Mouse (Mus musculus): ENCODE results near the gene Agap3. TPM values are rescaled to one million over a fixed set of nuclear protein-coding genes. Genes with fewer than 3 reads are reported as not detected.
A peak's percentile ranks its signal among the peaks of the same experiment; 100 is the strongest.

The Agap3 gene
- total RNA-seq, 2 experiments from 2014 or later, result 80.4 to 80.7 TPM

GRCm38 (mm10) chr5:24427285-24427633 is 24.7 kb upstream of the Agap3 start:
- intact Hi-C loops (cut with DNase I), result loop anchor here (2.0 kb wide), 1 partner anchor 16 kb away; no protein-coding TSS in a partner anchor
- no peak for DNase-seq (ENCODE audit: low spot score)

- intact Hi-C loops (cut with DNase I), result loop anchor here (2.0 kb wide), 1 partner anchor 15 kb away; no protein-coding TSS in a partner anchor
- no peak for DNase-seq (ENCODE audit: low spot score)
Measured at GRCm38 (mm10) chr5:24427981-24428402, 24.0 kb upstream of the Agap3 start.

- no peak for DNase-seq (ENCODE audit: low spot score)
- intact Hi-C loops (cut with DNase I), result no loop called here
Measured at GRCm38 (mm10) chr5:24428596-24428995, 23.4 kb upstream of the Agap3 start.

GRCm38 (mm10) chr5:24433993-24434392 is 18.0 kb upstream of the Agap3 start:
- intact Hi-C loops (cut with DNase I), result no loop called here
- no peak for DNase-seq (ENCODE audit: low spot score)

GRCm38 (mm10) chr5:24441187-24441586 is 10.8 kb upstream of the Agap3 start:
- no peak for DNase-seq (ENCODE audit: low spot score)
- intact Hi-C loops (cut with DNase I), result no loop called here

GRCm38 (mm10) chr5:24442029-24442428 is 9.9 kb upstream of the Agap3 start:
- intact Hi-C loops (cut with DNase I), result loop anchor here (2.0 kb wide), 1 partner anchor 15 kb away; no protein-coding TSS in a partner anchor
- no peak for DNase-seq (ENCODE audit: low spot score)

GRCm38 (mm10) chr5:24443204-24443603 is 8.8 kb upstream of the Agap3 start:
- intact Hi-C loops (cut with DNase I), result loop anchor here (2.0 kb wide), 1 partner anchor 16 kb away; no protein-coding TSS in a partner anchor
- no peak for DNase-seq (ENCODE audit: low spot score)

- intact Hi-C loops (cut with DNase I), result loop anchor here (2.0 kb wide), 1 partner anchor 17 kb away; no protein-coding TSS in a partner anchor
- DNase-seq (ENCODE audit: low spot score), result no peak
Measured at GRCm38 (mm10) chr5:24443927-24444326, 8.1 kb upstream of the Agap3 start.

GRCm38 (mm10) chr5:24444746-24445427 is 7.1 kb upstream of the Agap3 start, which contains the start of gene Fastk:
TSS of gene Fastk (minus strand) at chr5:24445287.
- intact Hi-C loops (cut with DNase I), result no loop called here

GRCm38 (mm10) chr5:24445428-24446080 is 6.4 kb upstream of the Agap3 start:
- intact Hi-C loops (cut with DNase I), result no loop called here
- no peak for DNase-seq (ENCODE audit: low spot score)

More at GRCm38 (mm10) chr5:24444746-24445427, 7.1 kb upstream of the Agap3 start, which contains the start of gene Fastk:
- peak; percentile 90 for DNase-seq (ENCODE audit: low spot score)

- intact Hi-C loops (cut with DNase I), result no loop called here
Measured at GRCm38 (mm10) chr5:24446630-24447029, 5.3 kb upstream of the Agap3 start.

GRCm38 (mm10) chr5:24447624-24448298 is 4.2 kb upstream of the Agap3 start, which contains the start of gene Tmub1:
TSS of gene Tmub1 (minus strand) at chr5:24447854.
- intact Hi-C loops (cut with DNase I), result no loop called here
- peak; percentile 74 for DNase-seq (ENCODE audit: low spot score)

More at GRCm38 (mm10) chr5:24446630-24447029, 5.3 kb upstream of the Agap3 start:
- no peak for DNase-seq (ENCODE audit: low spot score)

GRCm38 (mm10) chr5:24451264-24452029 is 530 bp upstream of the Agap3 start:
- intact Hi-C loops (cut with DNase I), result loop anchor here (5.0 kb wide), 1 partner anchor 126 kb away; the partner anchor contains the start of gene Abcf2
- DNase-seq (ENCODE audit: low spot score), result peak; percentile 78

- intact Hi-C loops (cut with DNase I), result loop anchor here (5.0 kb wide), 1 partner anchor 125 kb away; the partner anchor contains the start of gene Abcf2
- no peak for DNase-seq (ENCODE audit: low spot score)
Measured at GRCm38 (mm10) chr5:24452691-24453233, 785 bp downstream of the Agap3 start.

GRCm38 (mm10) chr5:24453283-24453984 is 1.5 kb downstream of the Agap3 start:
- no peak for DNase-seq (ENCODE audit: low spot score)
- intact Hi-C loops (cut with DNase I), result loop anchor here (5.0 kb wide), 1 partner anchor 124 kb away; the partner anchor contains the start of gene Abcf2

GRCm38 (mm10) chr5:24453985-24454303 is 2.0 kb downstream of the Agap3 start:
- no peak for DNase-seq (ENCODE audit: low spot score)

GRCm38 (mm10) chr5:24455076-24455475 is 3.1 kb downstream of the Agap3 start:
- intact Hi-C loops (cut with DNase I), result loop anchor here (1.0 kb wide), 1 partner anchor 15 kb away; no protein-coding TSS in a partner anchor
- no peak for DNase-seq (ENCODE audit: low spot score)

More at GRCm38 (mm10) chr5:24453985-24454303, 2.0 kb downstream of the Agap3 start:
- intact Hi-C loops (cut with DNase I), result loop anchor here (5.0 kb wide), 1 partner anchor 123 kb away; the partner anchor contains the start of gene Abcf2

- DNase-seq (ENCODE audit: low spot score), result no peak
- intact Hi-C loops (cut with DNase I), result loop anchor here (1.0 kb wide), 1 partner anchor 15 kb away; no protein-coding TSS in a partner anchor
Measured at GRCm38 (mm10) chr5:24455613-24456012, 3.6 kb downstream of the Agap3 start.
